Mouse (Mus musculus) R1 (cell line): Measurements from ENCODE around the gene Babam1.

Experiments
- DNase-seq: peaks from one replicate; pipeline ENCODE4 v3.0.0-alpha.2; 2018; ENCODE audit warnings: low read depth, low spot score

Gene Babam1

DNA sequence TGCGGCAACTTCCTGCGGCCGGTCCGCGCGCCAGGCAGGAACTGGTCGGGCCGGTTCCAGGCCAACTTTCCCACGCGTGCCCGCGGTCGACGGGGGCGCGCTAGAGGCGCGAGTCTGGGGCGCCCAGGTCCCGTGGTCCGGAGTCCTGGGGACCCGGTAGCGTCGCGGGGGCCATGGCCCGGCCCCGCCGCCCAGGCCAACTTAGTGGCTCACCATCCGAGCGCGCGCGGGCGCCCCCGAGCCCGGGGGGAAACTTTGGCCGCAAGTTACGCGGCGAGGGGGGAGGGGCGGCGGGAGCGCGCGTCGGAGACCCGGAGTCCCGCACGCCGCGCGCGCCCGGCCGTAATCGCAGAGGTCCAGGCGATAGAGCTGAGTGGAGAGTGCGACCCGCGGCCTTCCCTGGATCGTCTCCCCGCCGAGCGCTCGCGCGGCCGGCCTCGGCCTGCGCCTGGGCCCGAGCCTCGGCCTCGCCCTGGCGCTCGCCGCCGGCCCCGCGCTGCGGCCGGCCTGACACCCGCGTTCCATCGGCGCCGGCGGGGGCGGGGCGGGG is 15.2 kb upstream of the Babam1 start, which contains the start of gene Nr2f6:
Gene Nr2f6, minus strand, starts transcription at position 540 of the 550 bp plus-strand sequence.
- peak; percentile 71 for DNase-seq

DNA sequence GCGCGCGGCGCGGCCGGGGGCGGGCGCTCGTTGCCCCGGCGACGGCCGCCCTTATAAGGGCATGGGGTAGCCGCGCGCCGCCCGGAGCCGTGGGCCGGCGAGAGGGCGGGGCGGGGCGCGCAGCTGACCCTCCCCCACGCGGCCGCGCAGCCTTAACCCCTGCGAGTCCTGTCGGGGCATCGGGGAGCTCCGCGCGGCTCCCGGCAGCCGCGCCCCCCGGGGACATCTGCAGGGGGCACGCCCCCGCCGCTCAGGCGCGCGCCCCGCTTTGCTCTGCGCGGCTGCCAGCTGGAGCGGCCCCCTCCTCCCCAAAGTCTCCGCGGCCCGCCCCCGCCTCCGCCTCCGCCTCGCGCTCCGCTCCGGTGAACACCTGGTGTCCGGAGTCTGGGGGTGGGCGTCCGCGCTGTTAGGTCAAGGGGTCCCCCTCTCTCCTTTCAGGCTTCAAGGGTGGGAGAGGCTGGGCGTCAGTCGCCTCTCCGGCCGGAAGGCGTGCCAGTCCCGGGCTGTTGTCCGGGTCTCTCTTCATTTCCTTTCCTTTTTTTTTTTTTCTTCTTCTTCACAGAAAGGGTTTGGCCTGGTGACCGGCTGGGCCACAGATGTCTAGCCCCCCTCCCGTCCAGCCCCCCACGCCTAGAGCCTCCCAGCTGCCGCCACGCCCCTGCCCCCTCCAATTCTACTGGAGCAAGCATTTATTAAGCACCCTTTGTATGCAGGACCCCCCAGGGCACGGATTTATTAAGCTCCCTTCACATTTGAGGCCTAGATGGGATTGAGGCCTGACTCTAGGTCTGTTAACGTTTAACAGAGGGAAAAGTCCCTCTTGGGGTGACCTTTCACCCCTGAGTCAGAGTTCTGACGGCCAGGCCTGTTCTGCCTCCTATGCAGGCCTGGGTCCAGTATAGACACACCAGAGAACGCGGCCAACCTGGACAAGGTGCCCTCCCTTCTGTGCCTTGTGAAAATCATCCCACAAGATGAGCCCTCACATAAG is 14.4 kb upstream of the Babam1 start:
- peak; percentile 83 for DNase-seq

DNA sequence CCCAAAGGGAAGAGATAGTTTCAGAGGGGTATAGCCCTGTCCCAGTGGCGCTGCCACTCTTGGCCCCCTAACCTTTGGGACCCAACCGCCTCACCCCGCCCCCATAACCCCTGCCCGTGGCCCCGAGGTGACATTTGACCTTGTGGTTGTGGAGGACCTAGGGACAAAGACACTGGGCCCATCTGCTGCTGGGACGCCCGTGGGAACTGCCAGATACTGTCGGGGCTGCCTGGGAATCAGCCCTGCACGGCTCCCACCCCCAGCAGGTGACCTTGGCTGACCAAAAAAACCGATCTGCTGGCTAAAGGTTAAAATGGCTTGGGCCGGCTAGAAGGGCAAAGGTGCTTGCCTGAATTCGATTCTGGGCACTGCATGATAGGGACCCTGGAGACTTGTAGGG is 13.3 kb upstream of the Babam1 start:
- DNase-seq = no peak

DNA sequence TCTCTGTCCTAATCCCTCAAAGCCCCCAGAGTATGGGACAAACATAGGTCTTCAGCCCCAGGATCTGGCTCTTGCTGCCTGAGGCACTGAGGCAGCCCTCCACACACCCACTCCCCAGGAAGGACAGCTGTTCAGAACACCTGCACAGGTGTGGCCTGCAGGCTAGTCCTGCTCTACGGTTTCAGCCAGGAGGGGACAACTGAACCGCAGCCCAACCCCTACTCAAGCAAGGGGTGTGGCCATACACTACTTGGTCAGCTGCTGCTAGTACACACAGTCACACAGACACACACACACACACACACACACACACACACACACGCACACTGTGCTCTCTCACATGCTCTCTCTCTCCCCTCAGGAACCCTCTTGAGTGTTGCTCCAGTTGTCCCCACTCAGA is 12.8 kb upstream of the Babam1 start:
- no peak for DNase-seq

DNA sequence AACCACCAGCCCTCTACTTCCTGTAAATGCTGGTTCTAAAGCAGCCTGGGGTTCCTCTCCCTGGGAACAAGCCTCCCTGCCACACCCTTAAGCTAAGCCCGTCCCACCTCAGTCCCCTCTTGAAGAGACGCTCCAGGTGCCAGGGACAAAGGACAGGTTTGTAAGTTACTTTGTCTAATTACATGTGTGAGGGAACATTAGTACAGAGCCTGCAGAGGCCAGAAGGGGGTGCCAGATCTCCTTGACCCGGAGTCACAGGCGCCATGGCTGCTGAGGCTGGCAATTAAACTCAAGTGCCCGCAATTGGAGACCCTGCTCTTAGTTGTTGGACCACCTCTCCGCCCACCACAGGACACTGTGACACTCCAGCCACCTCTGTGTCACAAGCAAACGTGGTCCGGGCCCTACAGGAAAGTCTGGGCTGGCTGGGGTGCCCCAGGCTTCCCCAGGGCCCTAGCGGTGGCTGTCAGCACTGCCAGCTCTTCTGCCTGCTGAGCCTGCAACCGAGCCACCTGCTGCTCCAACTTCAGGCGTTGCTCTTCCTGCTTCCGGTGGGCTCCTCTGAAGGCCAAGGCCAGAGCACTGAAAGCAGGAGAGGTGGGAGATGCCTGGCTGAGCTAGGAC is 11.3 kb upstream of the Babam1 start:
- peak; percentile 95 for DNase-seq

DNA sequence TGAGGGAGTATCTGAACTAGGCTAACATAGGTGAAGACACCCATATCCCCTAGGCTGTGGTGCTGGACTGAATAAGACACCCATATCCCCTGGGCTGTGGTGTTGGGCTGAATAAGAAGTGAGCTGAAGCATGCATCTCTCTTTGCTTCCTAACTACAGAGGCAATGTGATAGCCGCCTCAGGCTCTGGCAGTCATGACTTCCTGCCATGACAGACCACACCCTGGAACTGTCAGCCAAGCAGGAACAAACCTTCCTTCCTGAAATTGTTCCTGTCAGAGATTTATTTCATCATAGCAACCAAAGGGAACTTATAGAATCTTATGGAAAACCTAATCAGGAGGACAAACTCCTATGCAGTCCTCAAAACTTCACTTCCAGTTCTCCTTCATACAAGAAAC is 8.4 kb upstream of the Babam1 start:
- DNase-seq = no peak

DNA sequence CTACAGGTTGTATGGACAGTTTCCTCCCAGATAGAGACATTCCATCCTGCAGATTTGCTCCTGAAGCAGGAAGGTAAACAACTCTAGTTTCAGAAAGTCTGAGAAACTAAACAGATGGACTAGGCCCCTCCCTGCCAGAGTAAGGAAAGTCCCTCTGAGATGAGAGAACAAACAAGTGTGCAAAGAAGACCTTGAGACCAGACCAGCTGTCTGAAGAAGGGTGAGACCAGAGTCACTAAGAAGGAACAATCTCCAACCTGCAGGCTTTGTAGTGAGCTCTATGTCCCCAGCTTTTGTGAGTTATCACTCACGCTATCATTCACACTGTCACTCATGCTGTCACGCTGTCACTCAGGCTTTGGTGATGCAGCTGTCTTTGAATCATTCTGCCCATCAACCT is 5.0 kb upstream of the Babam1 start:
- no peak for DNase-seq

DNA sequence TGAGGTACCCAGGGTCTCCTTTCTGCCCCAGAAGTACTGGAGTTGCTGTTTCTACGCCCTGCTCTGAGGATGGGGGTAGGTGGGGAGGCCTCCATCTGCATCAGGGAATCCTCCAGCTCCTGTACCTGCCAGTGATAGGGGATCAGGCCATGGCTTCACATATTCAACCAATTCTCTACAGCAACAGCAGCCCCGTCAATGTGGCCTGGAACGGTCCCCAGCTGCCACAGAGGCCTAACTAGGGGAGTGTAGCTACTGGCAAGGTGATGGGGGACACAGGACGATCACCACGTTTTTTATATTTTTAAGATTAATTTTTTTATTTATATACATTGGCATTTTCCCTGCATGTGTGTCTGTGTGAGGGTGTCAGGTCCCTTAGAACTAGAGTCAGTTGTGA is 4.3 kb upstream of the Babam1 start:
- no peak for DNase-seq

DNA sequence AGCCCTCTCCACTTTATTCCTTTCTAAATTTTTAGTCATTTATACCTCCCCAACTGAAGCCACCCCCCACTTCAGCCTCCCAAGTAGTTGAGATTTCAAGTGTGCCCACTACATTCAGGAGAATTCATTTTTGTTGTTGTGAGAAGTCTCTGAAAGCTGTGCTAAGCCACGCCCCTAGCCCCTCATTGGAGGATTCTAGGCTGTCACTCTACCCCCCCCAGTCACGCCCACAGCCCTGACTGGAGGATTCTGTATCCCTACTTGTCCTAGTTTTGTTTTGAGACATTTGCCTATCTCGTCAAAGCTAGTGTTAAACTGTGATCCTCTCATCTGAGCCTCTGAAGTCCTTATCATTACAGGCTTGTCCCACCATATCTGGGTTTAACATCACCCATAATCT is 3.8 kb upstream of the Babam1 start:
- DNase-seq = peak; percentile 84

DNA sequence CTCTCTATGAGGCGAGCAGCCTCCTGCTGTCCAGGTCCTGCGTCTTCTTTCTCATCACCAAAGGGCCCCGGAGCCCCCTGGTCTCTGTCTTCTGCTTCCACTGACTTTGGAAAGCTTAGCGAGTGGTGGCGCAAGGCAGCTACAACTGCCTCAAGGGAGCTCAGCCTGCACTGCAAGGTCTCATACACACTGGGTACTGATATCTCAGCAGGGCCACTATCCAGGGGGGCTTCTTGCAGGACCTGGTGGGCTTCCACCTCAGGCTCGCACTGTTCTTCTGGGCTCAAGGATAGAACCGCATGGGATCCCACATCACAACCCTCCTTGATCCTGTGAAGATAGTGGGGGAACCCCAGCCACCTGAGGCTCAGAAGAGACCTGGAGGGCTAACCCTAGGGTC is 2.2 kb upstream of the Babam1 start:
- no peak for DNase-seq

DNA sequence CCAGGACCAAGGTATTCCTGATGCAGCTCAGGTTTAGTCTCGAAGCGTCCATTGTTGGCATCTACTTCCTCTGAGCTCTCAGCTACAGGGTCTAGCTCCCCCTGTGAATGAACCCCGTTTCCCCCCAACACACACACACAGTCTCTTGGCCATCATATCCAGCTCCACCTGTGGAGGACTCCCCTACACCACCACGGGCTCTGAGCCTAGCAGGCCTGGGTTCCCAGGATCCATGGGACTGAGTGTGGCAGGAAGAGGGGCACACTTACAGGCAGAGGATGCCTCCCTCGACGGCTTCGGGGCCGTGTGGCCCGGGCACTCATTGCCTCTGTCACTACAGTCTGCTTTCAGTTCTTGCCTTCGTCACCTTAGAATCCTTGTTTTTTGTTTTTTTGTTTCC is 1.6 kb upstream of the Babam1 start:
- DNase-seq = no peak

DNA sequence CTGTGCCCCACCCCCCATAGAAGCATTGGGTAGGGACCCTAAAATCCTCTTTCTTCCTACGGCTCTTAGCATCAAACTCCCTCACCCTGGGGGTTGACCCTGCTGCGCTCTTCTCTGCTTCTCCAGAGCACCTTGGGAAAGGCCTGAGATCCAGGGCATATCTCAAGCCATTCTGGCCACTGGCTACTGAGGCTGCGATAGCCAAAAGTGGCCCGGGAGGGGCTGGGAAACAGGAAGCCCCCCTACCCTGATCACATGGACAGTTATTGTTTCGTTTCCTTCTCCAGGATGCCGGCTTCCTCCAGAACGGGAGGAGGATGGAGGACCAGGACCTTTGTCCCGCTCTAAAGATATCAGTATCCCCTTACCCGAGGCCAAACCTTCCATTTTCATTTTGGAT is 1.0 kb upstream of the Babam1 start, which contains the start of gene Ushbp1:
Gene Ushbp1, minus strand, starts transcription at position 174 of the 400 bp plus-strand sequence.
- DNase-seq = no peak

DNA sequence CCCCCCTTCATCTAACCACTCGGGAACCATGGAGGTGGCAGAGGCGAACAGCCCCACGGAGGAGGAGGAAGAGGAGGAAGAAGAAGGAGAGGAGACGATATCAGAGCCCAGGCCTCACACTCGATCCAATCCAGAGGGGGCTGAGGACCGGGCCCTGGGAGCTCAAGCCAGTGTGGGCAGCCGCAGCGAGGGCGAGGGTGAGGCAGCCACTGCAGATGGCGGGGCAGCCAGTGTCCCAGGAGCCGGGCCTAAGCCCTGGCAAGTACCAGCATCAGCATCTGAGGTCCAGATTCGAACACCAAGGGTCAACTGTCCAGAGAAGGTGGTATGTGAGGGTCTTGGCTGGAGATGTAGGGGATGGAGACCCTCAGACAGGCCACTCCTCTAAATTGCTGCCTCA is 1.0 kb downstream of the Babam1 start:
- DNase-seq = no peak

DNA sequence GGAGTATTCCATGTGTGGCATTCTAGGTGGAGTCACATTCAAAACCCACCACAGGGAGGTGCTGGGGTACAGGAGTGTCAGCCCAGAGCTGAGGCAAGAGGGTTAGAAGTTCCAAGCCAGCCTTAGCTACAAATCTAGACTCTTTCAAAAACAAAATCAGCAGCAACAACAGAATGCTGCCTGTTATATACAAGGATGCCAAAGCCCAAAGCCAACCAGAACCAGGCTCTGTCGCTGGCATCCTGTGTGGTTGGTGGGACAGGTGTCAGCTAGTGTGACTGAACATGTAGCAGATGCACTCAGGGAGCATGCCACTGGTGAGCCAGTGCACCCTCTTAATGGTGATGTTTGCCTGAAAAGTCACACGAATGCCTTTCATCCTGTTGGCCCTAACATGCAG is 4.2 kb downstream of the Babam1 start:
- no peak for DNase-seq

DNA sequence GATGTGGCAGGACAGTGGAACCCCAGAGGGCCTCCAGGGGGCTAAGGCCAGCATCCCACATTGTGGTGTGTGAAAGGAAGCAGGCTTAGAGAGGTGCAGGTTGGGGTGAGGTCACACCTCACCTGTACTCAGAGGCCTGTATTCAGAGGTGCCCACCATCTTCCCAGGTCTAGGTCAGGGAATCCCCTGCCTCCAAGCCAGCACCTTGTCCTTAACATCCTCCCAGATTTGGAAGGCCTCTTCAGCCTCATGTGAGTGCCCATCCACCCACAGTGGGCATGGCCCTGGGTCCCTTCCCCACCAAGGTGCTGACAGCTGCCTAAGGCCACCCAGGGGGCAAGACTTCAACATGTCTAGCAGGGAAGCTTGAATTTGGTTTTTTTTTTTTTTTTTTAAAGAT is 4.8 kb downstream of the Babam1 start:
- DNase-seq = no peak

DNA sequence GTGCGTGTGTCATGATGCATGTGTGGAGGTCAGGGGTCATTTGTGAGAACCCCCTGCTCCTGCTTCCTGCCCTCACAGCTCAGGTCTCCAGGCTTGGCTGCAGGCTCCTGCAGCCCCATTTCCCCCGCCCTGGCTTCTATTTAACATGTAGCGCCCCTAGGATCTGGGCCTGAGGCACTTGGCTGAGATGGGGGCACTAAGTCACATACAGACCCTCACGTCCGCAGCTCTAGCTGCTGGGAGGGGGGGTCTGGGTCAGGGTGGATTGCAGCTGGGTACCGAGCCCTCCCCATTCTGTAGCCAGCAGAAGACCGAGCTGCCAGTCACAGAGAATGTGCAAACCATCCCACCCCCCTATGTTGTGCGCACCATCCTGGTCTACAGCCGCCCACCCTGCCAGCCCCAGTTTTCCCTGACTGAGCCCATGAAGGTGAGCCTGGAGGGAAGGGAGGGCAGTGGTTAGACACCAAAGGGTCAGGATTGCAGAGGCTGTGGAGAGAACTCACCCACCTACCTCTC is 5.8 kb downstream of the Babam1 start:
- no peak for DNase-seq

DNA sequence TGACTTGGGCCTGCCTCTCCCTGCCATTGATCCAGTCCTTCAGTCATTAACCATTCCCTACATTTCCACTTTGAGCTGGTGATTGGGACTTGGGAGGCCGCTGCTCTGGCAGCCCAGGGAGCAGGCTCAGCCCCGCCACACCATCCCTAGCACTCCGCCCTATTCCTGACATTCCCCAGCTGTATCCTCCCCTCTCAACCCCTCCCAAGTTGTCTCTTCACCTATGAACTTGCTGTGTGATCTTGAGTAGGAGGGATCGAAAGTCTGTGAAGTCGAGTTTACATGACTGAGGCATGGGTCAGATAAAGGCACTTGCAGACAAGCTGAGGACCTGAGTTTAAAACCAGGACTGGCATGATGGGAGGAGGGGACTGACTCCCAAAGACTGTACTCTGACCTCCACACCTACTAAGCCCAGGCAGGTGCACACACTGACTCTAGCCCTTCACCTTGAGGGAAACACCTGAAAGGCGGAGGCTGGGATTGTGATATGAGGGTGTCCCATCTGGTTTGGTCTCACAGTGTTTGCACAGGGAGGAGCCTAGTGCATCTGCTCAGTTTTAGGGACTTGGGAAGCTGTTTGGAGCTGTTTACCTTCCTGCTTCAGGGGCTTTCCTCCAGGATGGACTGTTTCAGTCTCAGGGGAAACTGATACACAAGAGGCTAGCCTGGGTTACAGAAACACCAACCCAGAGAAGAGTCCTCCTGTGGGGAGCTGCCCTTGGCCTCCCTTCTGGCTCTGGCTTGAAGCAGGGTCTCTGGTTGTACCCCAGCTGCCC is 6.6 kb downstream of the Babam1 start:
- DNase-seq = peak; percentile 66

DNA sequence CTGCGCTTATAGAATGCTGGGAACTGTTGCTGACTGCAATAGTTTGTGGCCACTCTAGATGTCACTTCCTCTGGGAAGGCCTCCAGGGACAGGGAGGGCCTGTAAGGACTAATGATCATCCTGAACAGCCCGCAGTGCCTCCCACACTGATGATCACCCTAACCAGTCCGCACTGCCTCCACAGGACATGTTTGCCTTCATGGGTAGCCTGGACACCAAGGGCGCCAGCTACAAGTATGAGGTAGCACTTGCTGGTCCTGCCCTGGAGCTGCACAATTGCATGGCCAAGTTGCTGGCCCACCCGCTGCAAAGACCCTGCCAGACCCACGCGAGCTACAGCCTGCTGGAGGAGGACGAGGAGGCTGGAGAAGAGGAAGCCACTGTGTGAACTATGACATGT is 7.3 kb downstream of the Babam1 start:
- no peak for DNase-seq

DNA sequence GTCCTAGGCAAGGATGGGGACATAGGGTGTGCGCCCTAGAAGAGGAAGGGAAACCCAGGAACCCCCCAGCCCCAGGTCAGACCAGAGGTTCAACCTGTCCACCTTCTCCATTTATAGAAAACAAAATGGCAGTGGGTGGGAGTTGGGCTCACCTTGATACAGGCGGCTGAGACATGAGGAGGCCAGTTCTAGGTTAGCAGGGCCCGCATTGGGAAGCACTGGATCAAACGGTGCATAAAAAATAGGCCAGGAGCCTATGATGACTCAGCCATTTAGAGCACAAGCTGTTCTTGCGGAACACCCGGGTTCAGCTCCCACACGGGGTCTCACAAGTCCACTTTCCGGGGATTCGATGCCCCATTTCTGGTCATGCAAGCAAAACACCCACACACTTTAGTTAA is 8.3 kb downstream of the Babam1 start:
- peak; percentile 46 for DNase-seq

DNA sequence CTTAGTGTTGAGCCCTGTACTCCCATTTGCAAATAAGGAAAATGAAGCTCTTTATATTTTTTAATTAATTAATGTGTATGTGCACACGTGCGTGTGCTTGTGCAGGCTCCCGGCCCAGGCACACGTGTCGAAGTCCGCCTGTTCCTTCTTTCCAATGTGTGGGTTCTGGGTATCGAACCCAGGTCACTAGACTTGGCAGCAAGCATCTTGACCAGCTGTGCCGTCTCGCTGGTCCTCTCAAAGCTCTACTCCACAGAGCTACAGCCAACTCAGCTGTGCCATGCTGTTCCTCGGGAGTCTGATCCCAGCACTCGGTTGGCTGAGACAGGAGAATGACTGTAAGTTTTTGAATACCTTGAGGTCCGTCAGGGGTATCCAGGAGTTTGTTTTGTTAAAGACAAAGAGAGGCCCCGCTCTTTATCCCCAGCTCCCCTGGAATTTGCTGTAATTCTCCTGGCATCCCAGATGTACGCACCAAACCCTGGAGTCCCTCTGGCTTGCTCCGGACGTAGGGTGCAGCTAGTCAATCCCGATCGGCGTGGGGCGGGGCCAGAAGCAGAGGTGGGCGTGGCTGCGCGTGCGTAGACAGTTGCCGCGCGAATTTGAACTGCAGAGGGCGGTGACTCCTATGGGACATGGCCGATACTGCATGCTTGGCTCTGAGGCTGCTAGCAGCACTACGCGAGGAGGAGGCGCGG is 8.9 kb downstream of the Babam1 start, which contains the start of gene Ankle1:
Gene Ankle1, plus strand, starts transcription at position 610 of the 698 bp plus-strand sequence.
- peak; percentile 96 for DNase-seq
